Mouse (Mus musculus): Measurements from ENCODE around the gene Capzb. TPM values are rescaled to one million over a fixed set of nuclear protein-coding genes. Genes with fewer than 3 reads are reported as not detected.

The Capzb gene
- polyA plus RNA-seq, 1 experiment = 4.7 TPM

GRCm38 (mm10) chr4:139247966-139248365 is 55.3 kb downstream of the Capzb start:
- Histone ChIP-seq H3K4me3 (replicated peaks) (no peak overlapping the region), H3K4me1 (ENCODE audit: control insufficient read depth) (peaks cover 29% of the 10 kb centered on the region), H3K27me3 (ENCODE audit: control insufficient read depth) (no peaks in the 10 kb centered on the region), H3K9me3 (ENCODE audit: control insufficient read depth, low read length) (no peaks in the 10 kb centered on the region), H3K36me3 (ENCODE audit: control insufficient read depth) (peaks cover 26% of the 10 kb centered on the region)
- no peak for TF ChIP-seq TAL1 (IDR thresholded peaks at IDR 0.05; ENCODE audit: low read length)
- no peak for TF ChIP-seq GATA1 (IDR thresholded peaks at IDR 0.05; ENCODE audit: low read length)

DNA sequence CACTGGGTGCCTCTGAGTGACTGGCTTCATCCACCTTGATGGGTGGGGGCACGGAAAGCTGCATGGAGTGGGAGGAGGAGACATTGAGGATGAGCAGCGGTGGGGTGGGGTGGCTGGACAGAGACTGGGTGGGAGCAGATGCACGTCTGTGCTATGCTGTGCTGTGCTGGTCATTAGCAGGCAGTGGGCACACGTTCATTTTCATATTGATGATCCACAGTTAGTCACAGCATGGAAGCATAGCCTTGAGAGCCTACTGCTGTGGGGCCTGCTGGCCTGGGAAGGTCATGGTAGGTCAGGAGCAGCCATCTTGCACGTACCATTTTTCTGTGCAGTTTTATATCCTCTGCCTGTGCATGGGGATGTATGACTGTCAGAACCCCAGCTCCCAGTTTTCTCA is 56.0 kb downstream of the Capzb start:
- H3K27me3 ChIP-seq (ENCODE audit: control insufficient read depth) = no peaks in the 10 kb centered on the region
- no peaks in the 10 kb centered on the region for H3K9me3 ChIP-seq (ENCODE audit: control insufficient read depth, low read length)
- H3K36me3 ChIP-seq (ENCODE audit: control insufficient read depth) = peaks cover 28% of the 10 kb centered on the region
- H3K4me1 ChIP-seq (ENCODE audit: control insufficient read depth) = peaks cover 29% of the 10 kb centered on the region
- H3K4me3 ChIP-seq (replicated peaks) = no peak overlapping the region
- no peak for TF ChIP-seq TAL1 (IDR thresholded peaks at IDR 0.05; ENCODE audit: low read length)
- no peak for TF ChIP-seq GATA1 (IDR thresholded peaks at IDR 0.05; ENCODE audit: low read length)

GRCm38 (mm10) chr4:139250043-139250442 is 57.3 kb downstream of the Capzb start:
- Histone ChIP-seq H3K27me3 (ENCODE audit: control insufficient read depth) (no peaks in the 10 kb centered on the region), H3K9me3 (ENCODE audit: control insufficient read depth, low read length) (no peaks in the 10 kb centered on the region), H3K4me3 (replicated peaks) (no peak overlapping the region), H3K4me1 (ENCODE audit: control insufficient read depth) (peaks cover 29% of the 10 kb centered on the region), H3K36me3 (ENCODE audit: control insufficient read depth) (peaks cover 29% of the 10 kb centered on the region)
- TF ChIP-seq TAL1 (IDR thresholded peaks at IDR 0.05; ENCODE audit: low read length) (no peak), GATA1 (IDR thresholded peaks at IDR 0.05; ENCODE audit: low read length) (no peak)

DNA sequence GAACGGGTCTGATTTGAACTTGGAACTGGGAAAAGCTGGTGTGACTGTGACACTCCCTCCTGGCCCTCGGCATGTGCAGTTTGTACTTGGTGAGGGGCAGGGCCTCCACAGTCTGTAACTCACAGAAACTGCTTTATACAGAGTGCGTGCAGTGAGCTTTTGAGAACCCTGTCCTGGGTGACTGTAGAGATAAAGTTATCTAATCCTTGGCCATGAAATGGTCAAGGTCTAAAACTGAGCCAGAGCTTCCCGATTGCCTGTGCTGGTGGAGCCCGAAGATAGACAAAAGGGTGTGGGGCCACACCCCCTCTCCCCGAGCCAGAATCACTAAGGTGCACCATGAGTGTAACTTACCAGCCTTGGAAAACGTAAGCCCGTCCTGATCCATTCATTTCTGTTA is 58.2 kb downstream of the Capzb start:
- Histone ChIP-seq H3K27me3 (ENCODE audit: control insufficient read depth) (no peaks in the 10 kb centered on the region), H3K36me3 (ENCODE audit: control insufficient read depth) (peaks cover 26% of the 10 kb centered on the region), H3K9me3 (ENCODE audit: control insufficient read depth, low read length) (no peaks in the 10 kb centered on the region), H3K4me3 (replicated peaks) (no peak overlapping the region), H3K4me1 (ENCODE audit: control insufficient read depth) (peaks cover 29% of the 10 kb centered on the region)
- TF ChIP-seq TAL1 (IDR thresholded peaks at IDR 0.05; ENCODE audit: low read length) = no peak
- no peak for TF ChIP-seq GATA1 (IDR thresholded peaks at IDR 0.05; ENCODE audit: low read length)

DNA sequence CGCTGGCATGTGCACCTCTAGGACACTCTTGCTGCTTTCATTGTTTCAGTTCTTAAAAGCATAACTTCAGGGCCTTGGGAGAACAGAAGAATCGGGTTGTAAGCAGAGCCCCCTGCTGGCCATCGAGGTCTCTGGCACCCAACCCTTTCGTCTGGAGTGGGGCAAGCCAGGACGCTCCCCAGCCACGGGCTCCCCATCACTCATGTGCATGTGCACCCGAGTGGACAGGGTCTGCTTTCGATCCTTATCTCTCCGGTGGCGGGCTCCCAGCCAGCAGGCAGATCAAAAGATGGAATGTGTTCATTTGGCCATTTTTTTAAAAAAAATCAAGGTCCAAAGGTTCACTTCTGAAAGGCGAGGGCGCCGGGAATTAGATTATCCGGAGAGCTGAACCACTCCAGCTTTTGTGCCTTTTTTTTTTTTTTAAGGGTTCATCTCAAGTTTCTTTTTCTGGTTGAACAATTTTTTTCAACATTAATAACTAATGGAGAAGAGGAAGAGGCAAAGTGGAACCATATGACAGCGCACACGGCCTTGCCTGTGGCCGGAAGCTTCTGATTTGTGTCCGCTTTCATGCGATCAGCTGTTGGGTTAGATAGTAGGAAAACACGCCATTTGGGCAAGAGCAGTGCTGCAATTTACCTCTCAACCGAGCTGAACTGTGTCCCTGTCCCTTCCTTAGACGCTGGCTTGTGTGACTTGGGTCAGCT is 59.5 kb downstream of the Capzb start:
- Histone ChIP-seq H3K4me3 (replicated peaks) (no peak overlapping the region), H3K36me3 (ENCODE audit: control insufficient read depth) (peaks cover 29% of the 10 kb centered on the region), H3K9me3 (ENCODE audit: control insufficient read depth, low read length) (no peaks in the 10 kb centered on the region), H3K27me3 (ENCODE audit: control insufficient read depth) (no peaks in the 10 kb centered on the region), H3K4me1 (ENCODE audit: control insufficient read depth) (peaks cover 29% of the 10 kb centered on the region)
- no peak for TF ChIP-seq GATA1 (IDR thresholded peaks at IDR 0.05; ENCODE audit: low read length)
- TF ChIP-seq TAL1 (IDR thresholded peaks at IDR 0.05; ENCODE audit: low read length) = no peak

- TF ChIP-seq TAL1 (IDR thresholded peaks at IDR 0.05; ENCODE audit: low read length) = no peak
- no peak for TF ChIP-seq GATA1 (IDR thresholded peaks at IDR 0.05; ENCODE audit: low read length)
- H3K4me3 ChIP-seq (replicated peaks) = no peak overlapping the region
- H3K4me1 ChIP-seq (ENCODE audit: control insufficient read depth) = peaks cover 29% of the 10 kb centered on the region
- no peaks in the 10 kb centered on the region for H3K9me3 ChIP-seq (ENCODE audit: control insufficient read depth, low read length)
- H3K27me3 ChIP-seq (ENCODE audit: control insufficient read depth) = no peaks in the 10 kb centered on the region
- peaks cover 38% of the 10 kb centered on the region for H3K36me3 ChIP-seq (ENCODE audit: control insufficient read depth)
Observed at GRCm38 (mm10) chr4:139253206-139253605, 60.5 kb downstream of the Capzb start.

DNA sequence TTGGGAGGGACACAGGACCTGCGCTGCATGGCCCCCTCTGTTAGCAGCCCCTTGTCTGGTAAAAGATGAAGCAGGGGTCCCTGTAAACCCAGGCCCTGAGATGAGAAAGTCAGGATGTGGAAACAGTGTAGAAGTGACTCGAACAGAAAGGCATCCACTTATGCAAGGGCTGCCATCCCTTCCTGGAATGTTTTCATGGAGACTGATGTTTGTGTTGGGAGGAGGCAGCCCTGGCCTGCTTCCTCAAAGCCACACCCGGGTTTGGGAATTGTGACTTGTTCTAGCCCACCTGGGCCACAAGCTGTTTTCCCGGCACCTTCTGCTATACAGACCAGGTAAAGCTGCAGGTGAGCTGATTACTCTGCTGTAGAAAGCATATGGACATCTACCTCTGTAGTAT is 63.4 kb downstream of the Capzb start:
- Histone ChIP-seq H3K27me3 (ENCODE audit: control insufficient read depth) (no peaks in the 10 kb centered on the region), H3K4me3 (replicated peaks) (no peak overlapping the region), H3K9me3 (ENCODE audit: control insufficient read depth, low read length) (no peaks in the 10 kb centered on the region), H3K36me3 (ENCODE audit: control insufficient read depth) (peaks cover 58% of the 10 kb centered on the region), H3K4me1 (ENCODE audit: control insufficient read depth) (peaks cover 9% of the 10 kb centered on the region)
- TF ChIP-seq TAL1 (IDR thresholded peaks at IDR 0.05; ENCODE audit: low read length) (no peak), GATA1 (IDR thresholded peaks at IDR 0.05; ENCODE audit: low read length) (no peak)

DNA sequence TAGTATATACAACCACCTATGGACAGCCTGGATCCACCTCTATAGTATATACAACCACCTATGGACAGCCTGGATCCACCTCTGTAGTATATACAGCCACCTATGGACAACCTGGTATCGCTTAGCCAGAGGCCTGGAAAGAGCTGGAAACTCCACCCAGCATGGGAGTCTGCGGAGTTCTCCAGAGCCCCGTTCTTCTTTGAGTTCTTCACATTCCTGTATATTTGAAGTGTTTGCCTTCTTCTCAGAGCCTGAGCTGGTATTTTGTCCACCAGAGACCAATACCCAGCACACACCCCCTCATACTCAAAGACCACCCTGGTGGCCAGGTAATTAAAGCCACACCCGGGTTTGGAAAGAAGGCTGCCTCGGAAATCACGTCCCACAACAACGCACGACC is 64.0 kb downstream of the Capzb start:
- no peak for TF ChIP-seq GATA1 (IDR thresholded peaks at IDR 0.05; ENCODE audit: low read length)
- no peak for TF ChIP-seq TAL1 (IDR thresholded peaks at IDR 0.05; ENCODE audit: low read length)
- Histone ChIP-seq H3K4me1 (ENCODE audit: control insufficient read depth) (peaks cover 4% of the 10 kb centered on the region), H3K27me3 (ENCODE audit: control insufficient read depth) (no peaks in the 10 kb centered on the region), H3K4me3 (replicated peaks) (no peak overlapping the region), H3K9me3 (ENCODE audit: control insufficient read depth, low read length) (no peaks in the 10 kb centered on the region), H3K36me3 (ENCODE audit: control insufficient read depth) (peaks cover 64% of the 10 kb centered on the region)

GRCm38 (mm10) chr4:139258621-139259301 is 66.1 kb downstream of the Capzb start:
- Histone ChIP-seq H3K27me3 (ENCODE audit: control insufficient read depth) (no peaks in the 10 kb centered on the region), H3K4me3 (replicated peaks) (no peak overlapping the region), H3K4me1 (ENCODE audit: control insufficient read depth) (no peaks in the 10 kb centered on the region), H3K9me3 (ENCODE audit: control insufficient read depth, low read length) (no peaks in the 10 kb centered on the region), H3K36me3 (ENCODE audit: control insufficient read depth) (peaks cover 80% of the 10 kb centered on the region)
- no peak for TF ChIP-seq GATA1 (IDR thresholded peaks at IDR 0.05; ENCODE audit: low read length)
